Mouse (Mus musculus): Measurements from ENCODE around the gene Veph1. TPM values are rescaled to one million over a fixed set of nuclear protein-coding genes. Genes with fewer than 3 reads are reported as not detected.

Veph1 gene
- polyA plus RNA-seq, 1 experiment: not detected

DNA sequence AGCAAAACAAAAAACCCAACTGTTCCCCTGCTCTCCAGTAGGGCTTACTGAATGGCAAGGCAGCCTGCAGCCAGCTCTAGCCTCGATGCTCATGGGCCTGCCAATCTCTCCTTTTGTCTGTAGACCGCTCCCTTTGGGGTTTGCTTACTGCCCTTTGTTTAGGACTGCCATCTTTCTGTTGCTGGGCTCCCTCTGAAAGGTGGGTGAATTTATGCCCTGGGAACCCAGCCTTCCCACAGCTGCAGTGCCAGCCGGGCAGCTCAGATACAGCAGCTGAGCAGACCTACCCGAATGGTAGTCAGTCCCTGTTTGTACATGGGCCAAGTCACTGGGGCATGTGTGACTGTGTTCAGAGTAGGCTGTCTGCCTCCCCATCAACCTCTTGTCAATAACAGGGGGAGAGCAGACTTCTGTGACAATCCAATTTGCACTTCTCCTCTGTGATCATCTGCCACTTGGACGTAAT is 28.9 kb upstream of the Veph1 start:
- H3K27me3 ChIP-seq (ENCODE audit: control insufficient read depth, insufficient read depth, low read length): no peaks in the 10 kb centered on the region
- no peak for DNase-seq
- H3K27ac ChIP-seq (ENCODE audit: control insufficient read depth, insufficient read depth, low read length): no peak overlapping the region
- H3K4me1 ChIP-seq (replicated peaks; ENCODE audit: control insufficient read depth, insufficient read depth, low read length): no peaks in the 10 kb centered on the region
- no peak overlapping the region for H3K4me3 ChIP-seq (ENCODE audit: control insufficient read depth, insufficient read depth, low read length)
- TF ChIP-seq POLR2A (IDR thresholded peaks at IDR 0.05; ENCODE audit: control insufficient read depth, extremely low read depth, insufficient read depth, low read length, poor library complexity): no peak
- no peak for TF ChIP-seq CTCF (IDR thresholded peaks at IDR 0.05; ENCODE audit: borderline replicate concordance, control insufficient read depth, extremely low read depth, insufficient read depth, low read length, poor library complexity)
- no peaks in the 10 kb centered on the region for H3K36me3 ChIP-seq (ENCODE audit: control insufficient read depth, insufficient read depth, low read length)
- WGBS: 94% methylated on average over 5 of the region's 5 CpGs

DNA sequence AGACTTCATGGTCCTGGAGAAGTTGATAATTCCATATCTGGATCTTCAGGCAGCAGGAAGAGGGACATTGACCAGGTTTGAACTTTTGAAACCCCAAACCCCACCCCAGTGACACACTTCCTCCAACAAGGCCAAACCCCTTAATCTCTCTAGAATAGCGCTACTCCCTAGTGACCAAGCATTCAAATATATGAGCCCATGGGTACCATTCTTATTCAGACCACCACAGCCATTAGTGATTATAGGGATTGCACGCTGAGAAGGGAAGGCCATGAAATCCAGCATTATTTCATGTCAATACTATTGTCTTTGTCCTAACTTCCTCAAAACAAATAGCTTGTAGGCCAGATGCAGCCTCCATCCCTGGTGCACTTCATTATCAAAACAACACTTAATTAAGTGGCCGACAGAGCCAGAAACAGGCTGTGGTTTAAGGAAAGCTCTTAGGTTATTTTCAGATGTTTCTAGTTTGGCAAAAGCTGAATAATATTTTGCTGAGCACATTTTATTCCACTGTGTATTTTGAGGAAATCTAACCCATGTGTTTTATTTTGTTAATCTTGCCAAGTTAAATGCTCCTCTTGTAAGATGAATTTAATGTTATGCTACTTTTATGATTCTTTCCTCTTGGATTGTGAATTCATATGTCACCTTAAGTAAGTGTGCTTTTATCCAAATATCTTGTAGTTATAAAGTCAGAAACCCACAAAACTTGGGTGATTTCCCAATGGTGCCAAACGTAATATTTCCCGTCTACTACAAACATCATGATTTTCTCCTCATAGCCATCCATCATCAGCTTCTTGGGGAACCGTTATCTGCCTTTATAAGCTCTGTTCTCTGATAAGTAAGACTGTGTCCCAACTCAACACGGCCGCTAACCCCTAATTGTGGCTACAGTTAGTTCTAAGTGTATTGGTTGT is 18.4 kb upstream of the Veph1 start:
- no peak for DNase-seq
- H3K27me3 ChIP-seq (ENCODE audit: control insufficient read depth, insufficient read depth, low read length): no peaks in the 10 kb centered on the region
- TF ChIP-seq CTCF (IDR thresholded peaks at IDR 0.05; ENCODE audit: borderline replicate concordance, control insufficient read depth, extremely low read depth, insufficient read depth, low read length, poor library complexity) (no peak), POLR2A (IDR thresholded peaks at IDR 0.05; ENCODE audit: control insufficient read depth, extremely low read depth, insufficient read depth, low read length, poor library complexity) (no peak)
- no peak overlapping the region for H3K4me3 ChIP-seq (ENCODE audit: control insufficient read depth, insufficient read depth, low read length)
- H3K27ac ChIP-seq (ENCODE audit: control insufficient read depth, insufficient read depth, low read length): no peak overlapping the region
- no peaks in the 10 kb centered on the region for H3K4me1 ChIP-seq (replicated peaks; ENCODE audit: control insufficient read depth, insufficient read depth, low read length)
- no peaks in the 10 kb centered on the region for H3K36me3 ChIP-seq (ENCODE audit: control insufficient read depth, insufficient read depth, low read length)
- WGBS: 95% methylated on average over 8 of the region's 8 CpGs

DNA sequence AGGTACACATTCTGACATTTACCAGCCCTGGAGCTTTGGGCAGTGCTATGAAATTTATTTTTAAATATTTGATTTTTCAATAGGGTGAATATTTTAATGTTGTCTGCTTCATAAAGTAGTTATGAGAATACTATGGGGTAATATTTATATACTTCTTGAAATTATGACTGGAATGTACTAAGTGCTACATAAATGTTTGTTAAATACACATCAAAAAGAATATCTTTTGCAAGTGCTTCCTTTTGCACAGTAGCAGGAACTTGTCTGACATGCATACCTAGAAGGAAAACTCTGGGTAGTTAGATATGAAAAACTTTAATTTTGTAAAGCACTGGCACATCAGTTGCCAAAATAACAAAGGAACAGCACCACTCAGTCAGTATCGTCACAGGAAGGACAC is 13.9 kb upstream of the Veph1 start:
- DNase-seq: no peak
- Histone ChIP-seq H3K36me3 (ENCODE audit: control insufficient read depth, insufficient read depth, low read length) (no peaks in the 10 kb centered on the region), H3K27me3 (ENCODE audit: control insufficient read depth, insufficient read depth, low read length) (no peaks in the 10 kb centered on the region), H3K4me1 (replicated peaks; ENCODE audit: control insufficient read depth, insufficient read depth, low read length) (no peaks in the 10 kb centered on the region), H3K27ac (ENCODE audit: control insufficient read depth, insufficient read depth, low read length) (no peak overlapping the region), H3K4me3 (ENCODE audit: control insufficient read depth, insufficient read depth, low read length) (no peak overlapping the region)
- TF ChIP-seq POLR2A (IDR thresholded peaks at IDR 0.05; ENCODE audit: control insufficient read depth, extremely low read depth, insufficient read depth, low read length, poor library complexity) (no peak), CTCF (IDR thresholded peaks at IDR 0.05; ENCODE audit: borderline replicate concordance, control insufficient read depth, extremely low read depth, insufficient read depth, low read length, poor library complexity) (no peak)
- 83% methylated on average over 1 of the region's 1 CpGs for WGBS

DNA sequence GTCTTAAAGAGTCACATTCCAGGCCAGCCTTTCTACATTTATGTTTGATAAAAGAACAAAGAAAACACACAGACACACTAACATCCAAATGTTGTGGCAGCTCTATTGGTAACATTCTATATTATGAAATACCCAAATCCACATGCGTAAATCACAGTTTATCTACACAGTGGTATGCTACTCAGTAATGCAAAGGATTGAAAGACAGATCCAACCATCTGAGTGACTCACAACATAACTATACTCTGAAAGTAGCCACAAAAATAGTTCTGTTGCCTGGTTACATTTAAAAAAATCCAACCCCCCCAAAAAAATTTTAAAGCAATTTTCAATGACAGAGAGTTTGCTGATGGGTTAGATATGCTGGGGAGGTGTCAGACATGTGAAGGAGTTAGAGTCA is 12.9 kb upstream of the Veph1 start:
- TF ChIP-seq CTCF (IDR thresholded peaks at IDR 0.05; ENCODE audit: borderline replicate concordance, control insufficient read depth, extremely low read depth, insufficient read depth, low read length, poor library complexity) (no peak), POLR2A (IDR thresholded peaks at IDR 0.05; ENCODE audit: control insufficient read depth, extremely low read depth, insufficient read depth, low read length, poor library complexity) (no peak)
- no peaks in the 10 kb centered on the region for H3K36me3 ChIP-seq (ENCODE audit: control insufficient read depth, insufficient read depth, low read length)
- DNase-seq: no peak
- H3K27ac ChIP-seq (ENCODE audit: control insufficient read depth, insufficient read depth, low read length): no peak overlapping the region
- H3K4me1 ChIP-seq (replicated peaks; ENCODE audit: control insufficient read depth, insufficient read depth, low read length): no peaks in the 10 kb centered on the region
- H3K27me3 ChIP-seq (ENCODE audit: control insufficient read depth, insufficient read depth, low read length): no peaks in the 10 kb centered on the region
- H3K4me3 ChIP-seq (ENCODE audit: control insufficient read depth, insufficient read depth, low read length): no peak overlapping the region
- 100% methylated on average over 1 of the region's 1 CpGs for WGBS

DNA sequence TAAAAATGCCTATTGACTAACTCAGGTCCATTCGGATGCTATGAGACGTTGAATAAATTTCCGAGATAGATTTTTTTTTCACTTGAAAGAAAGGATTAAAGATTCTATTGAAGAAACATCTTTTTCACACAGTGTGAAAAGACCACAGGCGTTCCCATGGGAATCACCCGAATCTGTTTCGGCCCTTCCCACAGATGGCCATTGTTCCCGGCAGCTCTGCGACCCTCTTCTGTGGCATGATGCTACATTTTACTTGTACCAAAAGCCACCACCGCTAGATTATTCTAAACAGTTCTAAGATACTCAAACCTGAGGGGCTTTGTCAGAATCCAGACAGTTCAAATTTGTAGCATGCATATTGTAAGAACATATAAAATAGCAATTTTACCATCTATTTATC is 1.4 kb downstream of the Veph1 start:
- Histone ChIP-seq H3K4me3 (ENCODE audit: control insufficient read depth, insufficient read depth, low read length) (no peak overlapping the region), H3K4me1 (replicated peaks; ENCODE audit: control insufficient read depth, insufficient read depth, low read length) (no peaks in the 10 kb centered on the region), H3K27me3 (ENCODE audit: control insufficient read depth, insufficient read depth, low read length) (no peaks in the 10 kb centered on the region), H3K36me3 (ENCODE audit: control insufficient read depth, insufficient read depth, low read length) (no peaks in the 10 kb centered on the region), H3K27ac (ENCODE audit: control insufficient read depth, insufficient read depth, low read length) (no peak overlapping the region)
- TF ChIP-seq CTCF (IDR thresholded peaks at IDR 0.05; ENCODE audit: borderline replicate concordance, control insufficient read depth, extremely low read depth, insufficient read depth, low read length, poor library complexity) (no peak), POLR2A (IDR thresholded peaks at IDR 0.05; ENCODE audit: control insufficient read depth, extremely low read depth, insufficient read depth, low read length, poor library complexity) (no peak)
- DNase-seq: no peak
- 96% methylated on average over 9 of the region's 9 CpGs for WGBS

DNA sequence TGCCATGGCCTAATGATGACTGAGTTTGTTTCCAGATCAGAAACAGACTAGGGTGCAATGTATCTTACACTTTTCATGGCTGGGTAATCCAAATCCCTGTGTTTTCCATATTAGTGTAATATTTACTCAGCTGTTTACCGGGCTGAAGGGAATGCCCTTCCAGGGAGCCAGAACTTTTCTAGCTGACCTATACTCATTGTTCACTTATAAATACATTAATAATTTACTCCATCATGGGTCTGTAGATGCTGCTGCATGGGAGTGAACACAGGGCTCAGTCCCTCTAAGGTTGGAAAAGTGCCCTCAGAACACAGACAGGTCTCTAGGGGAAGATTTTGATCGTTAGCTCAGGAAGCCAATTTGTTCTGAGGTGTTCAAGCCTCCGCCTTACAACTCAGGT is 1.9 kb downstream of the Veph1 start:
- TF ChIP-seq CTCF (IDR thresholded peaks at IDR 0.05; ENCODE audit: borderline replicate concordance, control insufficient read depth, extremely low read depth, insufficient read depth, low read length, poor library complexity): no peak
- no peak for TF ChIP-seq POLR2A (IDR thresholded peaks at IDR 0.05; ENCODE audit: control insufficient read depth, extremely low read depth, insufficient read depth, low read length, poor library complexity)
- no peak overlapping the region for H3K4me3 ChIP-seq (ENCODE audit: control insufficient read depth, insufficient read depth, low read length)
- no peaks in the 10 kb centered on the region for H3K36me3 ChIP-seq (ENCODE audit: control insufficient read depth, insufficient read depth, low read length)
- over 99% methylated on average over 3 of the region's 3 CpGs for WGBS
- H3K27ac ChIP-seq (ENCODE audit: control insufficient read depth, insufficient read depth, low read length): no peak overlapping the region
- no peaks in the 10 kb centered on the region for H3K4me1 ChIP-seq (replicated peaks; ENCODE audit: control insufficient read depth, insufficient read depth, low read length)
- no peaks in the 10 kb centered on the region for H3K27me3 ChIP-seq (ENCODE audit: control insufficient read depth, insufficient read depth, low read length)
- DNase-seq: no peak
